Mouse (Mus musculus): Measurements from ENCODE around the gene Chadl. TPM values are rescaled to one million over a fixed set of nuclear protein-coding genes. Genes with fewer than 3 reads are reported as not detected.

Chadl gene
- polyA plus RNA-seq, 1 experiment, result 1.3 TPM

DNA sequence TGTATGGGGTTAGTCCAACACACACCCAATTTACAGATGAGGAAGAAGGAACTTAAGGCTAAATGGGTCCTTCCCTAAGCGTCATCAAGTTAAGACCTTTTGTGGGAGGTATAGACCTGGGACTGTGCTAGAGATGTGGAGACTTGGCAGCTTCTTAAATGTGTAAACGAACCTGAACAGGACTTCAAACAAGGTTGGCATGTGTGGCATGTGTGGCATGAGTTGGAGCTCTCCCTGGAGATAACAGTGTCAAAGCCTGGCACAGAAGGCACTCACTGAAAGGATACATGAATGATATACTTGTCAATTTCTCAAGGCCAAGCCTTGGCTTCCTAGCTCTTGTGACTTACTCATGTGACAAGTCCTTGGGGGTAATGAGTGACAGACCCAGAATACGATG is 42.2 kb upstream of the Chadl start:
- H3K4me2 ChIP-seq (ENCODE audit: low read depth), result no peak overlapping the region
- no peak overlapping the region for H3ac ChIP-seq (ENCODE audit: control insufficient read depth, insufficient read length)
- no peak for TF ChIP-seq TCF12 (IDR thresholded peaks at IDR 0.05; ENCODE audit: insufficient read depth, poor library complexity, severe bottlenecking)
- TF ChIP-seq MYOG (IDR thresholded peaks at IDR 0.05; ENCODE audit: control insufficient read depth in 1 of 3, insufficient read depth in 1 of 3, insufficient read length in 2 of 3, low read depth in 2 of 3), result no peak
- TF ChIP-seq MYOD1 (IDR thresholded peaks at IDR 0.05; ENCODE audit: control insufficient read depth in 1 of 3, insufficient read length in 2 of 3, low read depth in 2 of 3), result no peak
- TF ChIP-seq MAX (IDR thresholded peaks at IDR 0.05; ENCODE audit: low read depth), result no peak
- no peak for TF ChIP-seq POLR2AphosphoS2 (IDR thresholded peaks at IDR 0.05; ENCODE audit: insufficient read length, low read depth)
- no peak for TF ChIP-seq USF1 (IDR thresholded peaks at IDR 0.05; ENCODE audit: low read depth)
- TF ChIP-seq TCF3 (IDR thresholded peaks at IDR 0.05; ENCODE audit: insufficient read length, low read depth), result no peak
- no peak for TF ChIP-seq POLR2A (IDR thresholded peaks at IDR 0.05; ENCODE audit: insufficient read length, low read depth)
- TF ChIP-seq CEBPB (IDR thresholded peaks at IDR 0.05; ENCODE audit: insufficient read depth, poor library complexity, severe bottlenecking), result no peak
- TF ChIP-seq E2F4 (IDR thresholded peaks at IDR 0.05; ENCODE audit: insufficient read depth), result no peak
- no peak for TF ChIP-seq REST (IDR thresholded peaks at IDR 0.05; ENCODE audit: insufficient read depth, insufficient read length)
- no peak for TF ChIP-seq SRF (IDR thresholded peaks at IDR 0.05; ENCODE audit: control insufficient read depth, insufficient read length, low read depth)
- H3K79me2 ChIP-seq (ENCODE audit: control insufficient read depth, insufficient read depth), result no peaks in the 10 kb centered on the region
- H3K27me3 ChIP-seq (ENCODE audit: control insufficient read depth, insufficient read depth, insufficient read length), result no peaks in the 10 kb centered on the region
- no peak overlapping the region for H3K4me3 ChIP-seq
- no peaks in the 10 kb centered on the region for H3K36me3 ChIP-seq (ENCODE audit: control insufficient read depth, insufficient read depth)

DNA sequence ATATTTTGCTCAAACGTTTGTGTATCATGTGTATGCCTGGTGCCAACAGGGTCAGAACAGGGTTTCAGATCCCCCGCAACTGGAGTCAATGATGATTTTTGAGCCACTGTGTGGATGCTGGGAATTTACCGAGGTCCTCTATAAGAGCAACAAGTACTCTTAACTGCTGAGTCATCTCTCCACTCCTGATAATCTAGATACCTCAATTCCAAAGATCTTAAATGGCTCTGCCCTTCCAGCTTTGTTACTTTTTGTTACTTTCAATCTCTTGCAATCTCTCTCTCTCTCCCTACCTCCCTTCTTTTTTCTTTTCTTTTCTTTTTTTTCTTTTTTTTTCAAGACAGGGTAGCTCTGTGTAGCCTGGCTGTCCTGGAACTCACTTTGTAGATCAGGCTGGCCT is 38.0 kb upstream of the Chadl start:
- no peak overlapping the region for H3K4me3 ChIP-seq
- TF ChIP-seq TCF12 (IDR thresholded peaks at IDR 0.05; ENCODE audit: insufficient read depth, poor library complexity, severe bottlenecking) (no peak), POLR2AphosphoS2 (IDR thresholded peaks at IDR 0.05; ENCODE audit: insufficient read length, low read depth) (no peak), SRF (IDR thresholded peaks at IDR 0.05; ENCODE audit: control insufficient read depth, insufficient read length, low read depth) (no peak), TCF3 (IDR thresholded peaks at IDR 0.05; ENCODE audit: insufficient read length, low read depth) (no peak), CEBPB (IDR thresholded peaks at IDR 0.05; ENCODE audit: insufficient read depth, poor library complexity, severe bottlenecking) (no peak), POLR2A (IDR thresholded peaks at IDR 0.05; ENCODE audit: insufficient read length, low read depth) (no peak), E2F4 (IDR thresholded peaks at IDR 0.05; ENCODE audit: insufficient read depth) (no peak)
- H3K4me2 ChIP-seq (ENCODE audit: low read depth), result no peak overlapping the region
- no peak overlapping the region for H3ac ChIP-seq (ENCODE audit: control insufficient read depth, insufficient read length)
- H3K79me2 ChIP-seq (ENCODE audit: control insufficient read depth, insufficient read depth), result no peaks in the 10 kb centered on the region
- no peaks in the 10 kb centered on the region for H3K36me3 ChIP-seq (ENCODE audit: control insufficient read depth, insufficient read depth)
- no peaks in the 10 kb centered on the region for H3K27me3 ChIP-seq (ENCODE audit: control insufficient read depth, insufficient read depth, insufficient read length)

DNA sequence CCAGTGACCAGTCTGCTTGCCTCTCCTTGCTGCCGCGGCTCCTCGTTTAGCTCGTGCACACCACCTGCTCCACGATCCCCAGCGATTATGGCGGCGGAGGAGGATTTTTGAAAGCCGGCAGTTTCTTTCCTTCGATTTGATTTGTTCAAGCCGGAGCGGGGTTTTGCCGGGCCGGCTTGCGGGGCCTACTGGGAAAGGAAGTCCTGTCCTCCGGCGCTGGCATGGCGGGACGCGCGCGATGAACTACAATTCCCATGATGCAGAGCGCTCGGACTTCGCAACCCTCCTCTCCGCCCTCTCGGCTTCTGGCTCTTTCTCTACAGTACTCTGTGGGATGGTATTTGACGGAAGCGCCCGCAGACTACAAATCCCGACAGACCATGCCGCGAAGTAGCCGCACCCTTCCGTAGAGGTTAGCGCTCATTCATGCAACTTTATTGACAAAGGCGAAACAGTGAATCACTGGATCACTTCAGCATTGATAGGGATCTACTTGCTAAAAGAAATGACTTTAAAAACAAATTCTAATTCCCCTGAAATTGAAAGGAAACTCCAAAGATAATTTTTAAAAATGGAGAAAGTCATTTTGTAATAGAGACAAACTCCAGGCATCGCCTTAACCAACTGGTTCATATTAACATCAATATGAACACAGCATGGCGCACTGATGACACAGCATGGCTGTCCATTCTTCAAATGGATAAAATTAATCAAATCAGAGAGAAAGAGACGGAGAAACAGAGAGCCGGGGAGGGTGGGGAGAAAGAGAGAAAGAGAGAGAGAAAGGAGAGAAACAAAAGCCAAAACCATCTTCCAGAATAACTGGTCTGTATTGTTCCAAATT is 32.9 kb upstream of the Chadl start:
- peak overlapping the region; percentile 91 for H3K4me3 ChIP-seq

DNA sequence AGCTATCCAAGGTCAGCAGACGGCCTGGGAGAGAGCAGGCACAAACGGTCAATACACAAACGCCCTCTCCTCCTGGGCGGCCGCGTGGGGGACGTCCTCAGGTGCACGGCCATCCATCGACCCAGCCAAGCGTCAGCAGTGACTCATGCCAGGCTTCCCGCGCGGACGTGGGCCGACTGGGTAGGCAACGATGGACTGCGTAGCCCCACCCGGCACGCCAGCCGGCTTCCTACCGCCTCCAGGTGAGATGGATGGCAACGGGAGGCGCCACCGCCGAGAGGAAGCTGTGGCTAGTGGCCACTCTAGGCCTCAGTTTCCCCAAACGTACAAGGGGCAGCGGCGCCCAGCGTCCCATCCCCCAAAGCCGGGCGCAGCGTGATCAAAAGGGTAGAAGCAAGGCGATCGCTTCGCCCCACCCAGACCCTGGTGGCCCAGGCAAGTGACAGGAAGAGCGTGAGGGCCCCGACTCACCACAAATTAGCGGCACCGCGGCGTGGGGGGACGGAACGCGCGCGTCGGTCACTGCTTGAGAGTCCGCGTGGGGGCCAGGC is 32.2 kb upstream of the Chadl start:
- H3ac ChIP-seq (ENCODE audit: control insufficient read depth, insufficient read length), result peak overlapping the region; percentile 70
- peak overlapping the region; percentile 91 for H3K4me3 ChIP-seq
- TF ChIP-seq MYOD1 (IDR thresholded peaks at IDR 0.05; ENCODE audit: control insufficient read depth in 1 of 3, insufficient read length in 2 of 3, low read depth in 2 of 3), result peak in 1 of 3 experiments; percentile 36
- TF ChIP-seq POLR2A (IDR thresholded peaks at IDR 0.05; ENCODE audit: insufficient read length, low read depth), result peak; percentile 22
- peak in 1 of 3 experiments; percentile 29 for TF ChIP-seq MYOG (IDR thresholded peaks at IDR 0.05; ENCODE audit: control insufficient read depth in 1 of 3, insufficient read depth in 1 of 3, insufficient read length in 2 of 3, low read depth in 2 of 3)
- TF ChIP-seq REST (IDR thresholded peaks at IDR 0.05; ENCODE audit: insufficient read depth, insufficient read length), result no peak
- peak overlapping the region; percentile 89 for H3K4me2 ChIP-seq (ENCODE audit: low read depth)
- H3K27me3 ChIP-seq (ENCODE audit: control insufficient read depth, insufficient read depth, insufficient read length), result no peaks in the 10 kb centered on the region
- peaks cover 53% of the 10 kb centered on the region for H3K79me2 ChIP-seq (ENCODE audit: control insufficient read depth, insufficient read depth)
- peaks cover 1% of the 10 kb centered on the region for H3K36me3 ChIP-seq (ENCODE audit: control insufficient read depth, insufficient read depth)

More for the DNA sequence above, 32.9 kb upstream of the Chadl start:
- H3K79me2 ChIP-seq (ENCODE audit: control insufficient read depth, insufficient read depth), result peaks cover 46% of the 10 kb centered on the region
- no peaks in the 10 kb centered on the region for H3K36me3 ChIP-seq (ENCODE audit: control insufficient read depth, insufficient read depth)
- peak overlapping the region; percentile 70 for H3ac ChIP-seq (ENCODE audit: control insufficient read depth, insufficient read length)
- H3K4me2 ChIP-seq (ENCODE audit: low read depth), result peak overlapping the region; percentile 52
- H3K27me3 ChIP-seq (ENCODE audit: control insufficient read depth, insufficient read depth, insufficient read length), result no peaks in the 10 kb centered on the region
- TF ChIP-seq USF1 (IDR thresholded peaks at IDR 0.05; ENCODE audit: low read depth), result no peak
- no peak for TF ChIP-seq TCF3 (IDR thresholded peaks at IDR 0.05; ENCODE audit: insufficient read length, low read depth)
- TF ChIP-seq CEBPB (IDR thresholded peaks at IDR 0.05; ENCODE audit: insufficient read depth, poor library complexity, severe bottlenecking), result peak; percentile 50
- peak; percentile 25 for TF ChIP-seq REST (IDR thresholded peaks at IDR 0.05; ENCODE audit: insufficient read depth, insufficient read length)
- peak; percentile 42 for TF ChIP-seq SRF (IDR thresholded peaks at IDR 0.05; ENCODE audit: control insufficient read depth, insufficient read length, low read depth)
- TF ChIP-seq MAX (IDR thresholded peaks at IDR 0.05; ENCODE audit: low read depth), result peak; percentile 2
- TF ChIP-seq POLR2AphosphoS2 (IDR thresholded peaks at IDR 0.05; ENCODE audit: insufficient read length, low read depth), result peak; percentile 91
- TF ChIP-seq POLR2A (IDR thresholded peaks at IDR 0.05; ENCODE audit: insufficient read length, low read depth), result peak; percentile 90
- no peak for TF ChIP-seq TCF12 (IDR thresholded peaks at IDR 0.05; ENCODE audit: insufficient read depth, poor library complexity, severe bottlenecking)
- peak in 2 of 3 experiments; percentile 34 to 44 for TF ChIP-seq MYOD1 (IDR thresholded peaks at IDR 0.05; ENCODE audit: control insufficient read depth in 1 of 3, insufficient read length in 2 of 3, low read depth in 2 of 3)
- TF ChIP-seq MYOG (IDR thresholded peaks at IDR 0.05; ENCODE audit: control insufficient read depth in 1 of 3, insufficient read depth in 1 of 3, insufficient read length in 2 of 3, low read depth in 2 of 3), result peak in 1 of 3 experiments; percentile 16
- peak; percentile 81 for TF ChIP-seq E2F4 (IDR thresholded peaks at IDR 0.05; ENCODE audit: insufficient read depth)
